Mouse (Mus musculus): ENCODE measurements around the gene Cacng2.

Gene Cacng2

DNA sequence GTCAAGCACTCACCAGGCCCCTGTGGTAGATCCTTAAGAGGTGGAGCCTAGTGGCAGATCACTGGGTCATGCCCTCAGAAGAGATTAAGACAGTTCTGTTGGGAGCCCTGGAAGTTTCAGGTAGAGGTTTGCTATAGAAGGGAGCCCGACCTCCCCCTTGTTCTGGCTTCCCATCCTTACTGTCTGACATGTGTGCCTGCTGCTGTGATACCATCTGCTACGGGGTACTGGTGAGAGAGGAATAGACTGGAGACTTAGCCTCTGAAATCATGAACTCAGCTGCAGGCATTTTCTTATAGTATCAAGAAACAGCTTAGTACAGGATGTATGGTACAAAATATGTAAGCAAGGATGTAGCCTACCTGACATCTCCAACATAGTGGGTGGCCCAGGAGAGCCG is 166.9 kb downstream of the Cacng2 start:
- POLR2A ChIA-PET, result interaction anchor here in 1 of 4 experiments (11.9 kb wide), 1 partner anchor 16 kb away, joined by 213 read pairs; the partner anchor contains the start of gene Eif3d
- CTCF ChIA-PET, result interaction anchor here in 1 of 4 experiments (0.6 kb wide), 1 partner anchor 21 kb away, joined by 3 read pairs; no protein-coding TSS in a partner anchor

DNA sequence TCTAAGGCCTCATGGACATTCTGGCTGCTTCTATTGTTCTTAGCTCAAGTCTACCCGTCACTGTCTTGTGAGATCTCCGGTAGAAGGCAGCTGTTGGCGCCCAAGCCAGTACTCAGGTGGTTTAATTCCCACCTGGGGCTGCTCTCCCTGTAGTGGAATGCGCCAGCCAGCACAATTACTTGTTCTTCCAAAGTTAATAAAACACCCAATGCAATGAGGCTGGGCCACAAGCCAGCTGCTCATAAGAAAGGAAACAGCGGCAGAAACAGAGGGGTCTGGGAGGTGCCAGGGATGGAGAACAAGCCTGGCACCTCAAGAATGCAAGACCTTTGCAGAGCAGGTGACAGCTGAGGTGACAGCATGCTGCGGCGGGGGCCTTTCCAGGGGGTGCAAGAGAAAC is 170.8 kb downstream of the Cacng2 start:
- CTCF ChIA-PET, result interaction anchor here in 1 of 4 experiments (2.0 kb wide), 1 partner anchor 15 kb away, joined by 8 read pairs; no protein-coding TSS in a partner anchor
- POLR2A ChIA-PET, result interaction anchor here in 2 of 4 experiments (0.6 to 3.6 kb wide), 4 partner anchors 8 to 22 kb away, joined by 3 to 11 read pairs (median 5); partner anchors contain the start of gene Eif3d (in 2 of the 2)

DNA sequence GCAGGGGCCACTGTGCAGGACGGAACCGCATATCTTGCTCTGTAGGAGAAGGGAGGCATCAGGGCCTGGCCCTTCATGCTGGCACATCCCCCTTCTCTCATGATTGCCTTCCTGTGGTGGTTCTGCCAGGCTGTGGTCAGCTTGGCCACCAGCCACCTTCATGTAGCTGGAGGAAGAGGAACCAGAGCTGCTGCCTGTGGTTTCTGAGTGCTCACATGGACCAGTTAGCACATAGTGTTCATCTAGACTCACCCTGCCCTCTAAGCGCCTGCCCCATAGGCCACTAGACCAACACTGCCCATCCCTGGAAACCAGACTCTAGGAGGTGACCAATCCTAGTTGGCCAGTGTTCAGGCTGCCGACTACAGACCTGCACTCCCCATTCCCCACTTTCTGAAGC is 174.1 kb downstream of the Cacng2 start:
- CTCF ChIA-PET, result interaction anchor here in 1 of 4 experiments (1.9 kb wide), 1 partner anchor 12 kb away, joined by 8 read pairs; no protein-coding TSS in a partner anchor

More for the DNA sequence above, 174.1 kb downstream of the Cacng2 start:
- POLR2A ChIA-PET, result interaction anchor here in 2 of 4 experiments (0.9 to 1.4 kb wide), 5 partner anchors 12 to 25 kb away, joined by 3 to 5 read pairs (median 3); partner anchors contain the start of gene Eif3d (in 2 of the 2)
